Mouse (Mus musculus): ENCODE data around the gene Kifc1. TPM values are rescaled to one million over a fixed set of nuclear protein-coding genes. Genes with fewer than 3 reads are reported as not detected.
A peak's percentile ranks its signal among the peaks of the same experiment; 100 is the strongest.

Gene Kifc1
- polyA plus RNA-seq, 1 experiment: 57.3 TPM

DNA sequence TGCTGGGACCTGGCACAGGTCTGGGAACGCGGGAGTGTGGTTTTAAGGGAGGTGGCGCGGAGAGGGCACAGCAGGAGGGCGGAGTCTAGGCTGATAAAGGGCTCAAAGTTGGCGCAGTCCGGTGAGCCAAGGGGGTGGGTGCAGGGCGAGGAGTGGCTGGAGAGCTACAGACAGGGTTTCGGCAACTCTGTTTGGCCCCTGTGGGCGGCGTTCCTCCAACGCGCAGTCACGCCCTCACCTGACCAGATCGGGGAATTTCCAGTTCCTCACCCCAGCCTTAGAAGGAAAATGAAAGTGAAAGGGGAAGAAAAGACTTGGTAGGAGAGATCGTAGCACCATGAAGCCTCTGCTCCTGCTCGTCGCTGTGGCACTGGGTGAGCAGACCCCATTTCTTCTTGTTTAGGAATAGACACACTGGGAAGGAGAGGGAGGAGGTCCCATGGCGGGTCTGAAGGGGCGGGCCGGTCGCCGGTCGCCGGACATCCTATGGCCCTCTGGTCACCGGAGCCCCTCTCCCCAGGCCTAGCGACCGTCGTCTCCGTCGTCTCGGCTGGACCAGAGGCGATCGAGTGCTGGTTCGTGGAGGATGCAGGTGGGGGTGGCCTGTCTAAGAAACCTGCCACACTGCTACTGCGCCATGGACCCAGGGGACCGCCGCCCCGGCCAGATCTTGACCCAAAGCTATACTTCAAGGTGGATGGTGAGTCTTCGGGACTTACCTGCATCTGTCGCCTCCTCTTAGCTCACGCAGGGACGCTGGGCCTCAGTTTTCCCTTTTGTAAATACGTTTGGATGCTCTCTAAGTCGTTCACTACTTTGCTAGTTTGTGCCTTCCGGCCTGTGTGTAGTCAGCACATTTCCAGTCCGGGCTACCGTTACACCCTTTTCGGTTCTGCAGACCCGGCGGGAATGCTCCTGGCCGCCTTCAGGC, 29.2 kb upstream of the Kifc1 start:
- H3K4me3 ChIP-seq (ENCODE audit: control insufficient read depth, insufficient read depth, low read length): peak overlapping the region; percentile 92
- no peaks in the 10 kb centered on the region; the same call in 1 of the 2 replicates for H3K36me3 ChIP-seq (ENCODE audit: control insufficient read depth, insufficient read depth, low read length)
- WGBS: under 1% methylated on average over 52 of the region's 52 CpGs
- peaks cover 18% of the 10 kb centered on the region for H3K4me1 ChIP-seq (replicated peaks; ENCODE audit: control insufficient read depth, insufficient read depth, low read length)
- no peaks in the 10 kb centered on the region for H3K27me3 ChIP-seq (ENCODE audit: control insufficient read depth, insufficient read depth, low read length)
- no peak for TF ChIP-seq CTCF (IDR thresholded peaks at IDR 0.05; ENCODE audit: borderline replicate concordance, control insufficient read depth, extremely low read depth, insufficient read depth, low read length, poor library complexity)
- peak; percentile 74 for DNase-seq
- H3K27ac ChIP-seq (ENCODE audit: control insufficient read depth, insufficient read depth, low read length): peak overlapping the region; percentile 75

- H3K27me3 ChIP-seq (ENCODE audit: control insufficient read depth, insufficient read depth, low read length): no peaks in the 10 kb centered on the region
- peak overlapping the region; percentile 19 for H3K27ac ChIP-seq (ENCODE audit: control insufficient read depth, insufficient read depth, low read length)
- peak overlapping the region; percentile 92; the same call in 1 of the 2 replicates for H3K4me3 ChIP-seq (ENCODE audit: control insufficient read depth, insufficient read depth, low read length)
- peaks cover 18% of the 10 kb centered on the region for H3K4me1 ChIP-seq (replicated peaks; ENCODE audit: control insufficient read depth, insufficient read depth, low read length)
- 83% methylated on average over 37 of the region's 37 CpGs for WGBS
- no peak for DNase-seq
- peaks cover 5% of the 10 kb centered on the region; the same call in 1 of the 2 replicates for H3K36me3 ChIP-seq (ENCODE audit: control insufficient read depth, insufficient read depth, low read length)
- TF ChIP-seq CTCF (IDR thresholded peaks at IDR 0.05; ENCODE audit: borderline replicate concordance, control insufficient read depth, extremely low read depth, insufficient read depth, low read length, poor library complexity): no peak
- TF ChIP-seq POLR2A (IDR thresholded peaks at IDR 0.05; ENCODE audit: control insufficient read depth, extremely low read depth, insufficient read depth, low read length, poor library complexity): no peak
Measured at GRCm38 (mm10) chr17:33918293-33919203, 28.1 kb upstream of the Kifc1 start.

DNA sequence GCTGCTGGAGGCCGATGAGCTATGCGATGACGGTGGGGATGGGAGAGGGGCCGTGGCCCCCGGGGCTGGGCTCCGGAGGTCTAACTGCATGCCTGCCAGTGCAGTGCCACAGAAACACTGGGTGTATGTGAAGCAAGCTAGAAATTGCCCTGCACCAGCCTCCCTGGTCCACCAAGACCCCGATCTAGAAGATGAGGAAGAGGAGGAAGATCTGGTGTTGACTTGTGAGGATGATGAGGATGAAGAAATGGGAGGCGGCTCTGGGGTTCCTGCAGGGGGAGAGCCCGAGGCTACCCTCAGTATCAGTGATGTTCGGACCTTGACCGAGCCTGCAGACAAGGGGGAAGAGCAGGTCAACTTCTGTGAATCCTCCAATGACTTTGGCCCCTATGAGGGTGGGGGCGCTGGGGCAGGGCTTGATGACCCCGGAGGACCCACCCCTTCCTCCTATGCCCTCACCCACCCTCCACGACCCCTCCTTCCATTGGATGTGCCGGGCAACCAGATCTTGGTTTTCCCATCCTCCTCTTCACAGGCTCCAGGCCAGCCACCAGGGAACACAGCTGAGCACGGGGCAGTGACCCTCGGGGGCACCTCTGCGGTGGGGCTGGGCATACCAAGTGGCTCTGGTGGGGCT, 27.3 kb upstream of the Kifc1 start:
- TF ChIP-seq CTCF (IDR thresholded peaks at IDR 0.05; ENCODE audit: borderline replicate concordance, control insufficient read depth, extremely low read depth, insufficient read depth, low read length, poor library complexity): no peak
- TF ChIP-seq POLR2A (IDR thresholded peaks at IDR 0.05; ENCODE audit: control insufficient read depth, extremely low read depth, insufficient read depth, low read length, poor library complexity): no peak
- no peak overlapping the region for H3K4me3 ChIP-seq (ENCODE audit: control insufficient read depth, insufficient read depth, low read length)
- WGBS: 95% methylated on average over 18 of the region's 18 CpGs
- H3K4me1 ChIP-seq (replicated peaks; ENCODE audit: control insufficient read depth, insufficient read depth, low read length): peaks cover 18% of the 10 kb centered on the region
- DNase-seq: no peak
- H3K27me3 ChIP-seq (ENCODE audit: control insufficient read depth, insufficient read depth, low read length): no peaks in the 10 kb centered on the region
- H3K36me3 ChIP-seq (ENCODE audit: control insufficient read depth, insufficient read depth, low read length): peaks cover 9% of the 10 kb centered on the region; the same call in 1 of the 2 replicates
- no peak overlapping the region for H3K27ac ChIP-seq (ENCODE audit: control insufficient read depth, insufficient read depth, low read length)

- no peak for TF ChIP-seq CTCF (IDR thresholded peaks at IDR 0.05; ENCODE audit: borderline replicate concordance, control insufficient read depth, extremely low read depth, insufficient read depth, low read length, poor library complexity)
- TF ChIP-seq POLR2A (IDR thresholded peaks at IDR 0.05; ENCODE audit: control insufficient read depth, extremely low read depth, insufficient read depth, low read length, poor library complexity): no peak
- H3K27ac ChIP-seq (ENCODE audit: control insufficient read depth, insufficient read depth, low read length): no peak overlapping the region
- peaks cover 15% of the 10 kb centered on the region; the same call in 1 of the 2 replicates for H3K36me3 ChIP-seq (ENCODE audit: control insufficient read depth, insufficient read depth, low read length)
- no peak overlapping the region for H3K4me3 ChIP-seq (ENCODE audit: control insufficient read depth, insufficient read depth, low read length)
- DNase-seq: no peak
- H3K27me3 ChIP-seq (ENCODE audit: control insufficient read depth, insufficient read depth, low read length): no peaks in the 10 kb centered on the region
- peaks cover 18% of the 10 kb centered on the region for H3K4me1 ChIP-seq (replicated peaks; ENCODE audit: control insufficient read depth, insufficient read depth, low read length)
- 92% methylated on average over 31 of the region's 31 CpGs for WGBS
Measured at GRCm38 (mm10) chr17:33916847-33917655, 26.6 kb upstream of the Kifc1 start.

- TF ChIP-seq POLR2A (IDR thresholded peaks at IDR 0.05; ENCODE audit: control insufficient read depth, extremely low read depth, insufficient read depth, low read length, poor library complexity): no peak
- TF ChIP-seq CTCF (IDR thresholded peaks at IDR 0.05; ENCODE audit: borderline replicate concordance, control insufficient read depth, extremely low read depth, insufficient read depth, low read length, poor library complexity): 0 out of 2 replicates have a peak, but pooled peaks have one; percentile 1
- no peaks in the 10 kb centered on the region for H3K27me3 ChIP-seq (ENCODE audit: control insufficient read depth, insufficient read depth, low read length)
- H3K4me3 ChIP-seq (ENCODE audit: control insufficient read depth, insufficient read depth, low read length): peak overlapping the region; percentile 81
- no peak overlapping the region for H3K27ac ChIP-seq (ENCODE audit: control insufficient read depth, insufficient read depth, low read length)
- WGBS: 3% methylated on average over 15 of the region's 20 CpGs
- peak; percentile 79 for DNase-seq
- H3K4me1 ChIP-seq (replicated peaks; ENCODE audit: control insufficient read depth, insufficient read depth, low read length): peaks cover 18% of the 10 kb centered on the region
- peaks cover 22% of the 10 kb centered on the region for H3K36me3 ChIP-seq (ENCODE audit: control insufficient read depth, insufficient read depth, low read length)
Measured at GRCm38 (mm10) chr17:33916294-33916693, 25.8 kb upstream of the Kifc1 start.

Data from thymus, adult 2 months (tissue).